Mouse (Mus musculus) CH12.LX (cell line): ENCODE results near the gene Anp32a. TPM values are rescaled to one million over a fixed set of nuclear protein-coding genes. Genes with fewer than 3 reads are reported as not detected.

ENCODE experiments used
- DNase-seq: peaks from one replicate; pipeline ENCODE4 v3.0.0-alpha.2; 2013; ENCODE audit errors: extremely low read depth
- H3K27ac ChIP-seq: 2 replicates; pipeline ENCODE4 v1.5.1; 2012; ENCODE audit warnings: low read depth, mild to moderate bottlenecking, control low read depth, moderate library complexity; ENCODE audit not compliant: insufficient read depth
- H3K27me3 ChIP-seq: replicated peaks from 2 replicates; pipeline ENCODE3; 2012; ENCODE audit warnings: inconsistent platforms
- H3K36me3 ChIP-seq, 2 experiments: replicated peaks in 1 of 2; 2 replicates each; pipeline versions ENCODE3 to v1.6.1; 2012; ENCODE audit warnings: inconsistent platforms in 1 of 2, low read length in 1 of 2, mild to moderate bottlenecking in 1 of 2, mixed read lengths in 1 of 2, moderate library complexity in 1 of 2; ENCODE audit not compliant: control insufficient read depth in 1 of 2, insufficient read depth in 1 of 2
- H3K4me1 ChIP-seq, 2 experiments: 2 replicates each; pipeline ENCODE4 v1.6.1; 2012; ENCODE audit warnings: inconsistent platforms in 1 of 2, moderate library complexity in 1 of 2; ENCODE audit not compliant: insufficient read depth in 2 of 2, control insufficient read depth in 1 of 2
- H3K4me2 ChIP-seq: 2 replicates; pipeline ENCODE4 v1.6.1; 2012; ENCODE audit warnings: low read depth, mild to moderate bottlenecking, control low read depth; ENCODE audit not compliant: poor library complexity, insufficient read depth, severe bottlenecking
- H3K4me3 ChIP-seq, 3 experiments: fragments of 150-350 bp in 1 of 3; sonication (generic) in 1 of 3; replicated peaks in 1 of 3; 2 replicates each; pipeline versions ENCODE3 to v1.5.1; 2011 to 2012; ENCODE audit warnings: low read depth in 2 of 3, low read length in 2 of 3, mild to moderate bottlenecking in 2 of 3, moderate library complexity in 2 of 3, control low read depth in 1 of 3, improper control_type of control experiment in 1 of 3, inconsistent platforms in 1 of 3, mixed read lengths in 1 of 3; ENCODE audit not compliant: poor library complexity in 1 of 3
- H3K79me2 ChIP-seq: replicated peaks from 2 replicates; pipeline ENCODE4 v1.6.1; 2012; ENCODE audit warnings: mild to moderate bottlenecking, moderate library complexity; ENCODE audit not compliant: control insufficient read depth, poor library complexity, insufficient read depth, severe bottlenecking; ENCODE audit errors: extremely low read depth
- H3K9ac ChIP-seq: 2 replicates; pipeline ENCODE4 v1.6.1; 2012; ENCODE audit warnings: low read depth, mild to moderate bottlenecking, control low read depth, moderate library complexity; ENCODE audit not compliant: insufficient read depth
- H3K9me3 ChIP-seq: replicated peaks from 2 replicates; pipeline ENCODE3; 2012; ENCODE audit warnings: low read length, inconsistent platforms, mixed read lengths
- BHLHE40 ChIP-seq: IDR thresholded peaks from 2 replicates; pipeline ENCODE4 v1.6.1; 2011; ENCODE audit warnings: mild to moderate bottlenecking, low read depth, low read length, improper control_type of control experiment
- CHD1 ChIP-seq: IDR thresholded peaks from 2 replicates; pipeline ENCODE4 v1.6.1; 2012; ENCODE audit warnings: low read depth, low read length, improper control_type of control experiment, inconsistent platforms
- CHD2 ChIP-seq: IDR thresholded peaks from 2 replicates; pipeline ENCODE4 v1.6.1; 2011; ENCODE audit warnings: low read length, improper control_type of control experiment
- CTCF ChIP-seq, 2 experiments: IDR thresholded peaks in 1 of 2; conservative IDR thresholded peaks in 1 of 2; 2 replicates each; pipeline ENCODE4 v1.5.1; 2011 to 2012; ENCODE audit warnings: low read depth in 2 of 2, low read length in 2 of 2, improper control_type of control experiment in 1 of 2, inconsistent platforms in 1 of 2, mild to moderate bottlenecking in 1 of 2, moderate library complexity in 1 of 2
- E2F4 ChIP-seq: IDR thresholded peaks from 2 replicates; pipeline ENCODE4 v1.6.1; 2011; ENCODE audit warnings: low read depth, low read length, improper control_type of control experiment; ENCODE audit not compliant: insufficient replicate concordance
- ELF1 ChIP-seq: IDR thresholded peaks from 2 replicates; pipeline ENCODE4 v1.6.1; 2014; ENCODE audit warnings: low read depth, mild to moderate bottlenecking, inconsistent platforms, low read length, improper control_type of control experiment
- EP300 ChIP-seq: IDR thresholded peaks from 2 replicates; pipeline ENCODE4 v1.6.1; 2011; ENCODE audit warnings: low read length, improper control_type of control experiment
- ETS1 ChIP-seq: conservative IDR thresholded peaks from 2 replicates; pipeline ENCODE4 v1.6.1; 2012; ENCODE audit warnings: low read depth, mild to moderate bottlenecking, inconsistent platforms, low read length, improper control_type of control experiment, moderate library complexity
- HCFC1 ChIP-seq: IDR thresholded peaks from 2 replicates; pipeline ENCODE4 v1.6.1; 2012; ENCODE audit warnings: low read depth, mild to moderate bottlenecking, inconsistent platforms, low read length, improper control_type of control experiment
- IRF4 ChIP-seq: IDR thresholded peaks from 2 replicates; pipeline ENCODE4 v1.6.1; 2014; ENCODE audit warnings: low read depth, mild to moderate bottlenecking, inconsistent platforms, low read length, improper control_type of control experiment
- JUN ChIP-seq: IDR thresholded peaks from 2 replicates; pipeline ENCODE4 v1.6.1; 2011; ENCODE audit warnings: low read depth, mild to moderate bottlenecking, low read length, improper control_type of control experiment, moderate library complexity; ENCODE audit not compliant: insufficient read depth
- JUND ChIP-seq: conservative IDR thresholded peaks from 2 replicates; pipeline ENCODE4 v1.6.1; 2011; ENCODE audit warnings: low read depth, low read length, improper control_type of control experiment
- KAT2A ChIP-seq: IDR thresholded peaks from 2 replicates; pipeline ENCODE4 v1.6.1; 2012; ENCODE audit warnings: low read length, improper control_type of control experiment, inconsistent platforms; ENCODE audit not compliant: insufficient replicate concordance
- MAFK ChIP-seq: IDR thresholded peaks from 2 replicates; pipeline ENCODE4 v1.6.1; 2011; ENCODE audit warnings: low read length, improper control_type of control experiment; ENCODE audit not compliant: insufficient replicate concordance
- MAX ChIP-seq: IDR thresholded peaks from 2 replicates; pipeline ENCODE4 v1.6.1; 2011; ENCODE audit warnings: low read length, improper control_type of control experiment
- MAZ ChIP-seq: IDR thresholded peaks from 2 replicates; pipeline ENCODE4 v1.6.1; 2012; ENCODE audit warnings: low read depth, mild to moderate bottlenecking, inconsistent platforms, low read length, improper control_type of control experiment, moderate library complexity
- MEF2A ChIP-seq: IDR thresholded peaks from 2 replicates; pipeline ENCODE4 v1.6.1; 2014; ENCODE audit warnings: low read depth, mild to moderate bottlenecking, inconsistent platforms, low read length, improper control_type of control experiment, borderline replicate concordance
- MXI1 ChIP-seq: IDR thresholded peaks from 2 replicates; pipeline ENCODE4 v1.6.1; 2011; ENCODE audit warnings: mild to moderate bottlenecking, low read depth, low read length, improper control_type of control experiment
- MYC ChIP-seq: IDR thresholded peaks from 2 replicates; pipeline ENCODE4 v1.6.1; 2011; ENCODE audit warnings: low read depth, mild to moderate bottlenecking, improper control_type of control experiment, low read length
- NELFE ChIP-seq: IDR thresholded peaks from 2 replicates; pipeline ENCODE4 v1.6.1; 2011; ENCODE audit warnings: low read depth, low read length, improper control_type of control experiment
- NRF1 ChIP-seq: IDR thresholded peaks from 2 replicates; pipeline ENCODE4 v1.6.1; 2014; ENCODE audit warnings: low read depth, mild to moderate bottlenecking, inconsistent platforms, low read length, improper control_type of control experiment, moderate library complexity
- PAX5 ChIP-seq: IDR thresholded peaks from 2 replicates; pipeline ENCODE4 v1.6.1; 2012; ENCODE audit warnings: low read length, inconsistent platforms, mixed read lengths
- POLR2A ChIP-seq: IDR thresholded peaks from 2 replicates; pipeline ENCODE4 v1.6.1; 2011; ENCODE audit warnings: low read depth, mild to moderate bottlenecking, improper control_type of control experiment, low read length
- POLR2AphosphoS2 ChIP-seq: IDR thresholded peaks from 2 replicates; pipeline ENCODE4 v1.6.1; 2011; ENCODE audit warnings: low read depth, low read length, improper control_type of control experiment
- RAD21 ChIP-seq: IDR thresholded peaks from 2 replicates; pipeline ENCODE4 v1.6.1; 2011; ENCODE audit warnings: low read depth, mild to moderate bottlenecking, low read length, improper control_type of control experiment, moderate library complexity
- RCOR1 ChIP-seq: conservative IDR thresholded peaks from 2 replicates; pipeline ENCODE4 v1.6.1; 2012; ENCODE audit warnings: low read depth, mild to moderate bottlenecking, inconsistent platforms, low read length, improper control_type of control experiment
- SIN3A ChIP-seq: IDR thresholded peaks from 2 replicates; pipeline ENCODE4 v1.6.1; 2012; ENCODE audit warnings: low read length, improper control_type of control experiment, inconsistent platforms
- SMC3 ChIP-seq: IDR thresholded peaks from 2 replicates; pipeline ENCODE4 v1.6.1; 2011; ENCODE audit warnings: low read depth, low read length, improper control_type of control experiment
- TCF12 ChIP-seq: IDR thresholded peaks from 2 replicates; pipeline ENCODE4 v1.6.1; 2014; ENCODE audit warnings: low read depth, mild to moderate bottlenecking, inconsistent platforms, low read length, improper control_type of control experiment
- UBTF ChIP-seq: IDR thresholded peaks from 2 replicates; pipeline ENCODE4 v1.6.1; 2012; ENCODE audit warnings: low read depth, mild to moderate bottlenecking, inconsistent platforms, low read length, improper control_type of control experiment, moderate library complexity
- USF2 ChIP-seq: conservative IDR thresholded peaks from 2 replicates; pipeline ENCODE4 v1.6.1; 2011; ENCODE audit warnings: low read depth, low read length, improper control_type of control experiment
- ZC3H11A ChIP-seq: IDR thresholded peaks from 2 replicates; pipeline ENCODE4 v1.6.1; 2012; ENCODE audit warnings: low read depth, mild to moderate bottlenecking, inconsistent platforms, low read length, improper control_type of control experiment
- ZKSCAN1 ChIP-seq: IDR thresholded peaks from 2 replicates; pipeline ENCODE4 v1.6.1; 2012; ENCODE audit warnings: low read depth, inconsistent platforms, low read length, improper control_type of control experiment, borderline replicate concordance
- ZMIZ1 ChIP-seq: IDR thresholded peaks from 2 replicates; pipeline ENCODE4 v1.6.1; 2012; ENCODE audit warnings: low read depth, mild to moderate bottlenecking, inconsistent platforms, low read length, improper control_type of control experiment
- ZNF384 ChIP-seq: IDR thresholded peaks from 2 replicates; pipeline ENCODE4 v1.6.1; 2012; ENCODE audit warnings: low read depth, low read length, improper control_type of control experiment, inconsistent platforms
- dilution Hi-C: fragments of 300-500 bp; cut with MboI; formaldehyde crosslinking; loops from 2 replicates; pipeline ENCODE4 v1.14.3; 2020; ENCODE audit warnings: low sequenced_read_pairs; ENCODE audit not compliant: extremely low pct_unique_long_range_greater_than_20kb, extremely low pct_ligation_motif_present
- in situ Hi-C: fragments of 300-500 bp; cut with MboI; formaldehyde crosslinking; loops from 3 replicates; pipeline ENCODE4 v1.14.3; 2019; ENCODE audit warnings: low sequenced_read_pairs, low pct_ligation_motif_present, low pct_unique_long_range_greater_than_20kb, mixed read lengths
- polyA plus RNA-seq: library from polyadenylated mRNA; unstranded; fragments of >175 nt; gene quantifications from 2 replicates; pipeline ENCODE4 v1.2.1, GENCODE M21; 2012; ENCODE audit warnings: low read depth; ENCODE audit not compliant: insufficient read length
- total RNA-seq, 2 experiments: library from RNA; depleted of rRNA; stranded (reverse); fragments of 300-350 nt in 1 of 2; fragments of >200 nt in 1 of 2; gene quantifications; 2 replicates each; pipeline ENCODE4 v1.2.3; 2012 to 2014

The Anp32a gene
- total and polyA plus RNA-seq, 3 experiments = 585 to 1,207 (median 869) TPM

DNA sequence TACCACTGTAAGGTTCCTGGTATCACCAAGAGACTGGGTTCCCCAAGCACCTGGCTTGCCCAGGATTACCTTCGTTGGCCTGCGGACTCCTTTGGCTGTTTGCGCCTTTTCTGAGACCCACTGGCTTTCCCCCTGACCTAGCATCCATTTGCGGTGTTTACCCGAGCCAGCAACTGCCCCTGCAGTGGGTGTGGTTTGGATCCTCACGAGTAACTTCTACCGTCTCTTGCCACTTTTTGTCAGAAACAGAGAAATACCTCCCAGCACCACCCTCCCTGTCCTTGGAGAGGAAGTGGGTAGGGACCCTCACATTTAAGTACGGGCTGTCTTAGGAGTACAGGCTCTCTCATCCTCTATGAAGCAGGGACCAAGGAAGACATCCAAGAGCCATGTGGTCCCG, 29.1 kb downstream of the Anp32a start (continued):
- no peak for TF ChIP-seq POLR2AphosphoS2
- TF ChIP-seq SMC3 = no peak
- TF ChIP-seq MYC = no peak; the same call in 1 of the 2 replicates
- TF ChIP-seq ZNF384 = no peak
- peak; percentile 62; the same call in 1 of the 2 replicates for TF ChIP-seq BHLHE40

DNA sequence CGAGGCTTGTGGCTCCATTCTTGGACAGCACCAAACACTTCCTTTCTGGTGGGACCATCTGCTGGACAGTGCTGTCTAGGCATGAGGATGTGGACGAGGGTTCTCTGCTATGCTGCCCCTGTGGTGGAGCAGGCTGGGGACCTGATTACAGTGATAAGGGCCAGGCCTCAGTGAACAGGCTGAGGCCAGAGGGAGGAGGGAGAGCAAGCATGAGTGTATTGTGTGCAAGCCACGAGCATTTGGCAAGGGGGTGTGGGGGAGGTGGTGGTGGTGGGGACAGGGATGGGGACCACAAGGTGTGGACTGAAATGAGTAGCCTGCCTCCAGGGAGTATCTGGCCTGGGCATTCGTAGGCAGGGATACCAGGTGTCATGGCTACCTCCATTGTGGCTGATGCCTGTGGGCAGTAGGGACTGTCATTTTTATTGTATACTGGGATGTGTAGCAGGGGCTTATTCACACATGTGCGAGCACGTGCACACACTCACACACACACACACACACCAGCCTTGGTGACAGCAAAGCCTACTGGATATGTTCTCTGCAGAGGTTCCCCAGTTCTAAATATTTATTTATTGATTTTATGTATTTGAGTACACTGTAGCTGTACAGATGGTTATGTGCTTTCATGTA, 29.7 kb downstream of the Anp32a start:
- H3K9ac ChIP-seq = peak overlapping the region; percentile 82
- H3K27ac ChIP-seq = peak overlapping the region; percentile 96
- in situ Hi-C loops = no loop called here
- TF ChIP-seq MAX (peak; percentile 63), SMC3 (no peak), UBTF (0 out of 2 replicates have a peak, but pooled peaks have one; percentile 29), CHD1 (peak; percentile 71; the same call in 1 of the 2 replicates), JUND (no peak), ZKSCAN1 (no peak), KAT2A (0 out of 2 replicates have a peak, but pooled peaks have one; percentile 45), RAD21 (no peak), USF2 (no peak), NRF1 (0 out of 2 replicates have a peak, but pooled peaks have one; percentile 7), RCOR1 (peak; percentile 75), MEF2A (peak; percentile 43), HCFC1 (peak; percentile 39), BHLHE40 (peak; percentile 93), SIN3A (peak; percentile 30; the same call in 1 of the 2 replicates), NELFE (no peak), E2F4 (no peak), PAX5 (no peak), MXI1 (peak; percentile 73), ZNF384 (no peak), POLR2A (peak; percentile 34; the same call in 1 of the 2 replicates), IRF4 (peak; percentile 66; the same call in 1 of the 2 replicates), ZC3H11A (no peak), CHD2 (peak; percentile 62), MAFK (0 out of 2 replicates have a peak, but pooled peaks have one; percentile 16), JUN (no peak), ZMIZ1 (0 out of 2 replicates have a peak, but pooled peaks have one; percentile 23), EP300 (peak; percentile 57; the same call in 1 of the 2 replicates), ETS1 (peak; percentile 59), CTCF (conservative IDR thresholded peaks at IDR 0.05 in 1 of 2, IDR thresholded peaks at IDR 0.05 in 1 of 2; ENCODE audit: low read depth in 2 of 2, low read length in 2 of 2) (0 out of 4 replicates have a peak, but pooled peaks of 1 of the 2 experiments have one; percentile 2), MYC (no peak), MAZ (0 out of 2 replicates have a peak, but pooled peaks have one; percentile 42), ELF1 (no peak), TCF12 (peak; percentile 54; the same call in 1 of the 2 replicates)

More for the DNA sequence above, 29.7 kb downstream of the Anp32a start:
- peaks cover 32 to 92% of the 10 kb centered on the region in 2 experiments for H3K4me1 ChIP-seq
- H3K4me2 ChIP-seq = peak overlapping the region; percentile 83
- H3K27me3 ChIP-seq = no peaks in the 10 kb centered on the region
- dilution Hi-C loops = no loop called here
- peak overlapping the region in 1 of 3 experiments; percentile 17 for H3K4me3 ChIP-seq
- H3K9me3 ChIP-seq = no peaks in the 10 kb centered on the region
- peak; percentile 61 for DNase-seq
- H3K36me3 ChIP-seq = peaks cover 25 to 57% of the 10 kb centered on the region in 2 experiments
- H3K79me2 ChIP-seq = peaks cover 87% of the 10 kb centered on the region
